Mouse (Mus musculus): Measurements from ENCODE around the gene 6430531B16Rik. TPM values are rescaled to one million over a fixed set of nuclear protein-coding genes. Genes with fewer than 3 reads are reported as not detected.
A peak's percentile ranks its signal among the peaks of the same experiment; 100 is the strongest.

Gene 6430531B16Rik
- total and polyA plus RNA-seq, 2 experiments from 2014 or later: 1.6 TPM

DNA sequence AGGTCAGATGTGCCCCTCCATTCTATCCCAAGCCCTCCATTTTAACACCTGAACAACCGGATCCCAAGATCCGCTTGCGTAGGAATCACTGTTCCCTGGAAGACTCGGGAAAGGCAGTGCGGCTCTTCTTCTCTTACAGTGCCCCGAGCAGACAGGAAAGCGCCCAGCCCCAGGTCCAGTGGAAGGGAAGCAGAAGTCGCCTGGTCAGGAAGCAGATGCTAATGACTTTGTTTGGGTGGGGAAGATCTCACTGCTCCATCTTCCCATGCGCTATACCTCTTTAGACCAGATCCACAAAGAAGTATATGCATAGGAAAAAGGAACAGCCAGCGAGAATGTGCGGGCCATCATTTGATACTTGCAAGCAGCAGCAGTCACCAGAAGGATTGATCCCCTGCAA, 21.1 kb downstream of the 6430531B16Rik start:
- no peak overlapping the region for H3K9ac ChIP-seq (replicated peaks; ENCODE audit: low read length, poor library complexity, severe bottlenecking)
- WGBS: 62% methylated on average over 11 of the region's 11 CpGs
- H3K4me3 ChIP-seq (ENCODE audit: low read depth, low read length): no peak overlapping the region
- H3K27me3 ChIP-seq (ENCODE audit: insufficient read depth, low read length): no peaks in the 10 kb centered on the region
- no peak overlapping the region for H3K4me2 ChIP-seq (ENCODE audit: low read depth, low read length, poor library complexity, severe bottlenecking)
- DNase-seq (ENCODE audit: low spot score) (no peak), ATAC-seq (ENCODE audit: low FRiP score) (no peak)
- TF ChIP-seq CTCF (IDR thresholded peaks at IDR 0.05): no peak
- H3K4me1 ChIP-seq (ENCODE audit: insufficient read depth, low read length): no peaks in the 10 kb centered on the region
- H3K36me3 ChIP-seq (ENCODE audit: insufficient read depth, low read length): no peaks in the 10 kb centered on the region
- no peaks in the 10 kb centered on the region for H3K9me3 ChIP-seq (ENCODE audit: low read length)
- no peak overlapping the region for H3K27ac ChIP-seq (ENCODE audit: low read depth, low read length)

- no peak overlapping the region for H3K4me3 ChIP-seq (ENCODE audit: low read depth, low read length)
- no peaks in the 10 kb centered on the region for H3K9me3 ChIP-seq (ENCODE audit: low read length)
- ATAC-seq (ENCODE audit: low FRiP score) (no peak), DNase-seq (ENCODE audit: low spot score) (no peak)
- no peaks in the 10 kb centered on the region for H3K27me3 ChIP-seq (ENCODE audit: insufficient read depth, low read length)
- H3K27ac ChIP-seq (ENCODE audit: low read depth, low read length): no peak overlapping the region
- H3K36me3 ChIP-seq (ENCODE audit: insufficient read depth, low read length): no peaks in the 10 kb centered on the region
- no peak overlapping the region for H3K9ac ChIP-seq (replicated peaks; ENCODE audit: low read length, poor library complexity, severe bottlenecking)
- H3K4me2 ChIP-seq (ENCODE audit: low read depth, low read length, poor library complexity, severe bottlenecking): no peak overlapping the region
- H3K4me1 ChIP-seq (ENCODE audit: insufficient read depth, low read length): no peaks in the 10 kb centered on the region
- TF ChIP-seq CTCF (IDR thresholded peaks at IDR 0.05): no peak
- 82% methylated on average over 3 of the region's 3 CpGs for WGBS
Measured at GRCm38 (mm10) chr7:139956658-139957057, 21.9 kb downstream of the 6430531B16Rik start.

- Histone ChIP-seq H3K27me3 (ENCODE audit: insufficient read depth, low read length) (peaks cover 5% of the 10 kb centered on the region; the same call in 1 of the 2 replicates), H3K9me3 (ENCODE audit: low read length) (no peaks in the 10 kb centered on the region), H3K4me1 (ENCODE audit: insufficient read depth, low read length) (peaks cover 4% of the 10 kb centered on the region), H3K27ac (ENCODE audit: low read depth, low read length) (no peak overlapping the region), H3K4me2 (ENCODE audit: low read depth, low read length, poor library complexity, severe bottlenecking) (no peak overlapping the region), H3K4me3 (ENCODE audit: low read depth, low read length) (no peak overlapping the region), H3K9ac (replicated peaks; ENCODE audit: low read length, poor library complexity, severe bottlenecking) (no peak overlapping the region), H3K36me3 (ENCODE audit: insufficient read depth, low read length) (no peaks in the 10 kb centered on the region)
- TF ChIP-seq CTCF (IDR thresholded peaks at IDR 0.05): no peak
- whole genome bisulfite sequencing: 76% methylated on average over 4 of the region's 4 CpGs
- ATAC-seq (ENCODE audit: low FRiP score) (no peak), DNase-seq (ENCODE audit: low spot score) (no peak)
Measured at GRCm38 (mm10) chr7:139955505-139955904, 23.1 kb downstream of the 6430531B16Rik start.

- no peak overlapping the region for H3K9ac ChIP-seq (replicated peaks; ENCODE audit: low read length, poor library complexity, severe bottlenecking)
- H3K9me3 ChIP-seq (ENCODE audit: low read length): no peaks in the 10 kb centered on the region
- no peak for TF ChIP-seq CTCF (IDR thresholded peaks at IDR 0.05)
- H3K4me1 ChIP-seq (ENCODE audit: insufficient read depth, low read length): peaks cover 11% of the 10 kb centered on the region
- no peak overlapping the region for H3K27ac ChIP-seq (ENCODE audit: low read depth, low read length)
- no peak for DNase-seq (ENCODE audit: low spot score)
- no peak for ATAC-seq (ENCODE audit: low FRiP score)
- no peak overlapping the region for H3K4me3 ChIP-seq (ENCODE audit: low read depth, low read length)
- no peak overlapping the region for H3K4me2 ChIP-seq (ENCODE audit: low read depth, low read length, poor library complexity, severe bottlenecking)
- H3K36me3 ChIP-seq (ENCODE audit: insufficient read depth, low read length): no peaks in the 10 kb centered on the region
- WGBS: 48% methylated on average over 6 of the region's 6 CpGs
- H3K27me3 ChIP-seq (ENCODE audit: insufficient read depth, low read length): peaks cover 24% of the 10 kb centered on the region; the same call in 1 of the 2 replicates
Measured at GRCm38 (mm10) chr7:139951991-139952633, 26.4 kb downstream of the 6430531B16Rik start.

- peak overlapping the region; percentile 35 for H3K4me3 ChIP-seq (ENCODE audit: low read depth, low read length)
- no peak for DNase-seq (ENCODE audit: low spot score)
- no peaks in the 10 kb centered on the region for H3K36me3 ChIP-seq (ENCODE audit: insufficient read depth, low read length)
- H3K27me3 ChIP-seq (ENCODE audit: insufficient read depth, low read length): peaks cover 32% of the 10 kb centered on the region; the same call in 1 of the 2 replicates
- no peaks in the 10 kb centered on the region for H3K9me3 ChIP-seq (ENCODE audit: low read length)
- no peak for TF ChIP-seq CTCF (IDR thresholded peaks at IDR 0.05)
- peaks cover 11% of the 10 kb centered on the region for H3K4me1 ChIP-seq (ENCODE audit: insufficient read depth, low read length)
- H3K4me2 ChIP-seq (ENCODE audit: low read depth, low read length, poor library complexity, severe bottlenecking): peak overlapping the region; percentile 75
- H3K27ac ChIP-seq (ENCODE audit: low read depth, low read length): no peak overlapping the region
- no peak overlapping the region for H3K9ac ChIP-seq (replicated peaks; ENCODE audit: low read length, poor library complexity, severe bottlenecking)
- no peak for ATAC-seq (ENCODE audit: low FRiP score)
- 8% methylated on average over 16 of the region's 16 CpGs for WGBS
Measured at GRCm38 (mm10) chr7:139951079-139951478, 27.5 kb downstream of the 6430531B16Rik start.

GRCm38 (mm10) chr7:139950283-139950971, 28.1 kb downstream of the 6430531B16Rik start:
- DNase-seq (ENCODE audit: low spot score) (no peak), ATAC-seq (ENCODE audit: low FRiP score) (peak; percentile 3; the same call in 1 of the 2 replicates)
- Histone ChIP-seq H3K36me3 (ENCODE audit: insufficient read depth, low read length) (no peaks in the 10 kb centered on the region), H3K27me3 (ENCODE audit: insufficient read depth, low read length) (peaks cover 38% of the 10 kb centered on the region), H3K4me3 (ENCODE audit: low read depth, low read length) (peak overlapping the region; percentile 35), H3K4me2 (ENCODE audit: low read depth, low read length, poor library complexity, severe bottlenecking) (peak overlapping the region; percentile 75), H3K9me3 (ENCODE audit: low read length) (no peaks in the 10 kb centered on the region), H3K27ac (ENCODE audit: low read depth, low read length) (no peak overlapping the region), H3K4me1 (ENCODE audit: insufficient read depth, low read length) (peaks cover 11% of the 10 kb centered on the region), H3K9ac (replicated peaks; ENCODE audit: low read length, poor library complexity, severe bottlenecking) (no peak overlapping the region; the same call in 1 of the 2 replicates)
- WGBS: under 1% methylated on average over 33 of the region's 33 CpGs
- TF ChIP-seq CTCF (IDR thresholded peaks at IDR 0.05): no peak

Data from midbrain, postnatal 0 days (tissue).